Mouse (Mus musculus) kidney, postnatal 36 days (tissue): ENCODE measurements at regions not wholly inside any gene's neighbourhood (a gene's known extent, or its start where the extent isn't known, plus 50 kb on each side); places are given as distances from the start of the nearest gene placed in this dataset.
"Not testable (repeated sequence)": the region's sequence is repeated elsewhere in the genome, so short reads cannot be mapped to it uniquely, and the experiment has no call there.

Source experiments
- DNase-seq, 2 experiments: peaks; one replicate each; pipeline ENCODE4 v3.0.0; 2021 to 2022; ENCODE audit warnings: mixed read lengths in 2 of 2

DNA sequence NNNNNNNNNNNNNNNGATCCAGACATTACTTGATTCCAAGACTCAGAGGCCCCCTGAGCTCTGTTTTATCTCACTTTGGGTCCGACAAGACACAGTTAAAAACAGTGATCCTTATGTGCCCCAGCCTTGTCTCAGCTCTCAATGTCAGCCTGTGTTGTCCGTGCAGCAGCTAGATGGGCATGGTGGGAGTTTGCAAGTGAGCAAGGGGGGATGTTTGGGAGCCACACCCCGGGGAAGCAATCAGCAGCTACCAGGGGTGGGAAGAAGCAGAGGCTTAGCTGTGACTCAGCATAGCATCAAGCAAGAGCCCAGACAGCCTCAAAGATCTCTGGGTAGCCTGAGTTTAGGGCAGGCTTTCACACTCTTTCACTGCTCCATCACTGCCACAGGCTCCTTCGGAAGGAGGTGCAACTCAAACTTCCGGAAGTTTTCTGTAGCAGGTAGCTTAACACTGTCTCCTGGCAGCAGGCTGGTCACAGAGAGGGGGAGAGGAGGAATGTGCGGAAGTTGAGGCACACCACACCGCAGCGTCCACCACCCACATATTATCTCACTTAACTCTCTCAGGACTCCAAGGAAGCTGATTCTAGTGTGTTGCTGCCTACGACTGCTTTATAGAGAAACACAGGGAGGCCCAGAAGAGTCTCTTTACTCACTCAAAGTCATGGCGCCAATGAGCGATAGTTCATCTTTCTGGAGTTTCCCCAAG is 80.2 kb upstream of the Defb33 start:
- DNase-seq = not testable (repeated sequence)

GRCm38 (mm10) chr8:20813493-20813892 is 79.0 kb upstream of the Defb33 start:
- peak in 1 of 2 experiments; percentile 4 for DNase-seq

- DNase-seq = peak; percentile 8 to 14
Observed at GRCm38 (mm10) chr8:20822434-20822833, 70.0 kb upstream of the Defb33 start.

DNA sequence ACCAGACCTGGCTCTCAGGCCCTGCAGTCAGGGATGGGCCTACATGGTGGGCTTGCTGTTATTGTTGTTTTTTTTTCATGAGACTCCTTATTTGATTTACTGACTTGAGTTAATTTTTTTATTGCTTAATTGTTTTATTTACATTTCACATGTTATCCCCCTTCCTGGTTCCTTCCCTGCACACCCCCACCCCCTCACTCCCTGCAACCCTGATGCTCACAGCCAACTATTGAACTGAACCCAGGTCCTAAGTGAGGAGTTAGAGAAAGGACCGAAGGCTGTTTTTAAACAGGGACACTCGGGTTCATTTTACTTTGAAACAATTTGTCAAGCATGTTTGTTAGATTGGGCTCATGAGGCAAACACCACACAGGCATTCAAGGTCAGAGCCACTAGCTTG is 69.2 kb upstream of the Defb33 start:
- DNase-seq = peak in 1 of 2 experiments; percentile 10

DNA sequence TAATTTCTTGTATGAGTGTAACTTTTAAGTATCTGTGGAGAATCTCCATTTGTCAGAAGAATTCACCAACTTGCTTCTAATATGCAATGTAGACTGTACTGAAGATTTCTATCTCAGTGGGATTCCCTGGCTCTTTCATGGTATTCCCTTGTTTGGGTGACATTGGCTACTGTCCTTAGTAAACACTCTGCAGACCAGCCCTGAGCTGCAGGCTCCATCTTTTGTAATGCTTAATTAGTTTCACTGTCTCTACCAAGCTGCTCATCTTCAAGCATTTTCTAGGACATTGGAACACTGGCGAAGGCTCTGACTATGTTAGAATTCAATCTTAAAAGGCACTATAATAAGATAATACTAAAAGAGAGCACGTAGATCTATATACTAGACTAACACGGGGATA is 53.0 kb upstream of the Defb33 start:
- not testable (repeated sequence) for DNase-seq
